Comparison of ENCODE assay signal across 8 mouse cellular contexts in genomic region chr4:144404456-144405086, GRCm38 (mm10). TPM values are rescaled to one million over a fixed set of nuclear protein-coding genes. Genes with fewer than 3 reads are reported as not detected.
DNase-seq lines count a peak whose midpoint lies in the region; ATAC-seq lines count a peak whose summit lies in the region.

No protein-coding gene starts in this region.

- ATAC-seq in megakaryocyte, adult 5-6 weeks (ENCODE audit: poor library complexity, severe bottlenecking): peak; percentile 38; the same call in 1 of the 2 replicates

- peak; percentile 18 for DNase-seq in thymus, postnatal 0 days (ENCODE audit: low spot score)
- DNase-seq in thymus, postnatal 25 days: no peak
- DNase-seq in heart, postnatal 10 days: peak; percentile 26 to 38
- peak; percentile 21 to 61 for DNase-seq in kidney, postnatal 25 days
- peak; percentile 69 for DNase-seq in testis, postnatal 14 days (ENCODE audit: low spot score)
- no peak for DNase-seq in layer of hippocampus, adult 9-10 months (ENCODE audit: low spot score)
- no peak for DNase-seq in cerebellum, postnatal 4 days (ENCODE audit: low spot score in 2 of 2)

- intact Hi-C loops in heart, postnatal 10 days (cut with DNase I): no loop called here

RNA-seq across cellular contexts. Expression of gene Pramef12, which starts 3.7 kb away (rescaled TPM):
- 0.06 and 0.09 TPM in 2 replicates for polyA plus RNA-seq in thymus, postnatal 0 days (2015; fragmentation: Nextera tagmentation; extraction: Ambion mirVana)
- total RNA-seq in heart, postnatal 10 days (2021): not detected
- not detected in 2 replicates for total RNA-seq in megakaryocyte, adult 5-6 weeks (2015)
- total RNA-seq in megakaryocyte, adult 5-6 weeks (2017): not detected in 2 replicates

RNA-seq across cellular contexts. Expression of gene Pramef20, which starts 26.8 kb away (rescaled TPM):
- not detected in 2 replicates for polyA plus RNA-seq in thymus, postnatal 0 days (2015; fragmentation: Nextera tagmentation; extraction: Ambion mirVana)
- not detected for total RNA-seq in heart, postnatal 10 days (2021)
- not detected in 2 replicates for total RNA-seq in megakaryocyte, adult 5-6 weeks (2015)
- not detected in 2 replicates for total RNA-seq in megakaryocyte, adult 5-6 weeks (2017)

RNA-seq across cellular contexts. Expression of gene 1700012P22Rik, which starts 34.0 kb away (rescaled TPM):
- 0.13 TPM in 1 of 2 replicates, not detected in the other for polyA plus RNA-seq in thymus, postnatal 0 days (2015; fragmentation: Nextera tagmentation; extraction: Ambion mirVana)
- not detected for total RNA-seq in heart, postnatal 10 days (2021)
- not detected in 2 replicates for total RNA-seq in megakaryocyte, adult 5-6 weeks (2015)
- not detected in 2 replicates for total RNA-seq in megakaryocyte, adult 5-6 weeks (2017)

RNA-seq across cellular contexts. Expression of gene Gm13119, which starts 46.8 kb away (rescaled TPM):
- polyA plus RNA-seq in thymus, postnatal 0 days (2015; fragmentation: Nextera tagmentation; extraction: Ambion mirVana): not detected in 2 replicates
- total RNA-seq in heart, postnatal 10 days (2021): not detected
- total RNA-seq in megakaryocyte, adult 5-6 weeks (2015): not detected in 2 replicates
- total RNA-seq in megakaryocyte, adult 5-6 weeks (2017): not detected in 2 replicates

RNA-seq across cellular contexts. Expression of gene Gm9944, which starts 48.5 kb away (rescaled TPM):
- not detected in 2 replicates for polyA plus RNA-seq in thymus, postnatal 0 days (2015; fragmentation: Nextera tagmentation; extraction: Ambion mirVana)
- total RNA-seq in heart, postnatal 10 days (2021): not detected
- total RNA-seq in megakaryocyte, adult 5-6 weeks (2015): not detected in 2 replicates
- total RNA-seq in megakaryocyte, adult 5-6 weeks (2017): not detected in 2 replicates

Comparison
In these comparisons a context has a peak if more than half of its experiments do, and no peak if none do; other contexts are left out.
1. DNase-seq: peak in thymus, postnatal 0 days (single experiment), heart, postnatal 10 days (2 of 2), kidney, postnatal 25 days (2 of 2) and testis, postnatal 14 days (single experiment); none in thymus, postnatal 25 days (single experiment), layer of hippocampus, adult 9-10 months (single experiment) and cerebellum, postnatal 4 days (0 of 2).